Mouse (Mus musculus) cortical plate, adult 2 months (tissue): ENCODE data around the gene Ghdc.

ENCODE experiments used
- CTCF ChIP-seq: fragments of 200-500 bp; IDR thresholded peaks from 2 replicates; pipeline ENCODE4 v1.5.1; 2011; ENCODE audit warnings: mild to moderate bottlenecking, control low read depth, low read length; ENCODE audit not compliant: insufficient read depth; ENCODE audit errors: extremely low read depth
- POLR2A ChIP-seq: fragments of 200-500 bp; IDR thresholded peaks from 2 replicates; pipeline ENCODE4 v1.6.1; 2011; ENCODE audit warnings: mild to moderate bottlenecking, low read length, control low read depth; ENCODE audit not compliant: insufficient read depth; ENCODE audit errors: extremely low read depth

- TF ChIP-seq POLR2A (no peak), CTCF (no peak)
Measured at GRCm38 (mm10) chr11:100718462-100718861, 52.3 kb downstream of the Ghdc start.
